Mouse (Mus musculus) leukemia stem cell, adult 10-12 weeks (primary cell): Measurements from ENCODE around the gene Ppp3ca. TPM values are rescaled to one million over a fixed set of nuclear protein-coding genes. Genes with fewer than 3 reads are reported as not detected.

Experiments used
- polyA plus RNA-seq: library from polyadenylated mRNA; stranded (reverse); fragments of >175 nt; gene quantifications from 2 replicates; pipeline ENCODE4 v1.2.3, GENCODE M21; 2012; ENCODE audit warnings: low replicate concordance

Ppp3ca gene
- 38.0 and 104 TPM in 2 replicates for polyA plus RNA-seq

DNA sequence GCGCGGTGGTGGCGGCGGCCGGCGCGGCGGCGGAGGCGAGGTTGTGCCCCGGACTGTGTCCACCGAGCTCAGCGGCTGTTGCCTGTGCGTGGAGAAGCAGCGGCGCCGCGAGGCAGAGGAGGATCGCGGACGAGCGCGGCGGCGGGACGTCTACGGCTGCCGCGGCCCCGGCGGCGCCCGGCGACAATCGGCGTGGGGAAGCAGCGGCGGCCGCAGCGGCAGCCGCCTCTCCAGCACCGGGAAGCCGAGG lies at the start of gene Ppp3ca:
Gene Ppp3ca (plus strand): TSS at position 15 of the 250 bp plus-strand sequence.

